Mouse (Mus musculus) lung, adult 2 months (tissue): ENCODE results near the gene Sema4a.

ENCODE experiments used
- CTCF ChIP-seq: fragments of 200-500 bp; IDR thresholded peaks from 2 replicates; pipeline ENCODE4 v1.5.1; 2011; ENCODE audit warnings: mild to moderate bottlenecking, low read length, control low read depth; ENCODE audit not compliant: insufficient read depth
- POLR2A ChIP-seq: fragments of 200-500 bp; IDR thresholded peaks from 2 replicates; pipeline ENCODE4 v1.6.1; 2011; ENCODE audit warnings: low read depth, mild to moderate bottlenecking, control low read depth, low read length, borderline replicate concordance; ENCODE audit errors: extremely low read depth

- no peak for TF ChIP-seq CTCF
- TF ChIP-seq POLR2A, result no peak
These were observed 6.0 kb downstream of the Sema4a start for GRCm38 (mm10) chr3:88454762-88455587.
